Mouse (Mus musculus): ENCODE data around the gene Sptb. TPM values are rescaled to one million over a fixed set of nuclear protein-coding genes. Genes with fewer than 3 reads are reported as not detected.

Sptb gene
- polyA plus RNA-seq (2014; fragmentation: Illumina TruSeq; extraction: RNeasy Lipid Tissue Mini Kit (QIAGEN cat#74804); ENCODE audit: low read depth, low replicate concordance) = 0.11 TPM

GRCm38 (mm10) chr12:76710351-76711100 is at the start of gene Sptb:
Sptb (minus strand) TSS chr12:76710547.

GRCm38 (mm10) chr12:76530580-76531139 is 179.7 kb downstream of the Sptb start, which contains the start of gene Plekhg3:
Plekhg3 (plus strand) TSS chr12:76530891.

Other genes with a start within 250 kb of the Sptb start
- 4.8 TPM for gene Plekhg3, start 179.7 kb downstream of the Sptb start, polyA plus RNA-seq (2014; fragmentation: Illumina TruSeq; extraction: RNeasy Lipid Tissue Mini Kit (QIAGEN cat#74804); ENCODE audit: low read depth, low replicate concordance)
- 62.0 TPM for gene Churc1, start 55.0 kb upstream of the Sptb start, polyA plus RNA-seq (2014; fragmentation: Illumina TruSeq; extraction: RNeasy Lipid Tissue Mini Kit (QIAGEN cat#74804); ENCODE audit: low read depth, low replicate concordance)
- gene Fntb, start 55.0 kb upstream of the Sptb start, polyA plus RNA-seq (2014; fragmentation: Illumina TruSeq; extraction: RNeasy Lipid Tissue Mini Kit (QIAGEN cat#74804); ENCODE audit: low read depth, low replicate concordance) = 1.0 TPM
- gene Gpx2, start 85.0 kb upstream of the Sptb start, polyA plus RNA-seq (2014; fragmentation: Illumina TruSeq; extraction: RNeasy Lipid Tissue Mini Kit (QIAGEN cat#74804); ENCODE audit: low read depth, low replicate concordance) = not detected
- not detected for gene Rab15, start 112.4 kb upstream of the Sptb start, polyA plus RNA-seq (2014; fragmentation: Illumina TruSeq; extraction: RNeasy Lipid Tissue Mini Kit (QIAGEN cat#74804); ENCODE audit: low read depth, low replicate concordance)